Mouse (Mus musculus): Measurements from ENCODE around the gene Cenpo.

DNA sequence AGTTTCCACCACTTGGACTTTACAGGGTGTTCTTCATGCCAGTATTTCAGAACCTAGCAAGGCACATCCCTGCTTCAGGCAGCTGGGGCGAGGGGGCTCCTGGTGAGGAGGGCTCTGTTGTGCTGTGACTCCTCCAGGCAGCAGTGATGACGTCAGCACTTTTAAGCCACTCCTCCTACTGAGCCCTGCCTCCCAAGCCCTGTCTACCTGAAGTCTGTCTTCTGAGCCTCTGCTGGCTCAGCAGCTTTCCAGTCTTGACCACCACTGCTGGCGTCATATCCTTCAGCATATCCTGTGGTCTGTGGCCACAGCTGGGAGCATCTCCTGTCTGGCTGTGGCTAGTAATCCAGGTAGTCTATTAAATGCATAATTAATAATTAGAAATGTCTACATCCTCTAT is 53.6 kb downstream of the Cenpo start:
- TF ChIP-seq EP300 (IDR thresholded peaks at IDR 0.05; ENCODE audit: low read depth), result no peak
- TF ChIP-seq CTCF (IDR thresholded peaks at IDR 0.05; ENCODE audit: low read depth), result no peak
